Mouse (Mus musculus) left cerebral cortex, postnatal 14 days (tissue): ENCODE results near the gene Cmklr1. TPM values are rescaled to one million over a fixed set of nuclear protein-coding genes. Genes with fewer than 3 reads are reported as not detected.
A peak's percentile ranks its signal among the peaks of the same experiment; 100 is the strongest.
"Not testable (repeated sequence)": the region's sequence is repeated elsewhere in the genome, so short reads cannot be mapped to it uniquely, and the experiment has no call there.

Experiments
- DNase-seq, 2 experiments: peaks; one replicate each; pipeline ENCODE4 v3.0.0; 2021 to 2022; ENCODE audit warnings: low spot score in 2 of 2, mixed read lengths in 1 of 2
- intact Hi-C: fragments of 180-260 bp; cut with DNase I; formaldehyde crosslinking; loops from one replicate; pipeline ENCODE4 v1.15.1; 2025
- total RNA-seq, 2 experiments: library from RNA; stranded (reverse); gene quantifications; 2 replicates each; pipeline ENCODE4 v1.2.3; 2021

Cmklr1 gene
- total RNA-seq, 2 experiments from 2014 or later: 4.2 to 5.1 TPM

GRCm38 (mm10) chr5:113596780-113597353, 53.4 kb downstream of the Cmklr1 start:
- intact Hi-C loops: no loop called here

GRCm38 (mm10) chr5:113596252-113596651, 54.0 kb downstream of the Cmklr1 start:
- intact Hi-C loops: no loop called here

More at GRCm38 (mm10) chr5:113596780-113597353, 53.4 kb downstream of the Cmklr1 start:
- DNase-seq: no peak

DNA sequence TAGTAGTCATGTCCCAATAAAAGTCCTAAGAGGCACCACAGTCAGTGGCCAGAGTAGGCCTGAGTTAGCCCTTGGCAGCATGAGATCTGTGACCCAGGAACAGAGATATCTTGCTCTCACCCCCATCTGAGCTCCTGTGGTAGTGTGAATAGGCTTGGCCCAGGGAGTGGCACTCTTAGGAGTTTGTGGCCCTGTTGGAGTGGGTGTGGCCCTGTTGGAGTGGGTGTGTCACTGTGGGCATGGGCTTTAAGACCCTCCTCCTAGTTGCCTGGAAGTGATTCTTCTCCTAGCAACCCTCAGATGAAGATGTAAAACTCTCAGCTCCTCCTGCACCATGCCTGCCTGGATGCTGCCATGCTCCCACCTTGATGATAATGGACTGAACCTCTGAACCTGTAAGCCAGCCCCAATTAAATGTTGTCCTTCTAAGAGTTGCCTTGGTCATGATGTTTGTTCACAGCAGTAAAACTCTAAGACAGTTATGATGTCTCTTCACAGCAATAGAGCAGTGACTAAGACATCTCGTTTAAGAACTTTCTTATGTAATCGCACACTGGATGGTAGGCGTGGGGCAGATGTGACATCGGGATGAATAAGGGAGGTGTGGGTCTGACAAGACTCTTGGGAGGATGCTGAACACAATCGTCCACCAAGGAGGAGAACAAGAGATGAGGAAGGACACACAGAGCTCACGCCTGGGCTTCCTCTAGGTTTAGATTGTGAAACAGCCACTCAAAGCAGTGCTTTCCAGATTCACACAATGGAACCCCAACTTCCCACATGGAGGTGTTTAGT, 56.1 kb downstream of the Cmklr1 start:
- intact Hi-C loops: loop anchor here (5.0 kb wide), 1 partner anchor 222 kb away; no protein-coding TSS in a partner anchor

More at GRCm38 (mm10) chr5:113596252-113596651, 54.0 kb downstream of the Cmklr1 start:
- DNase-seq: no peak

GRCm38 (mm10) chr5:113591751-113592230, 58.4 kb downstream of the Cmklr1 start:
- intact Hi-C loops: loop anchor here (5.0 kb wide), 1 partner anchor 219 kb away; no protein-coding TSS in a partner anchor
- DNase-seq: peak; percentile 85 to 95

More for the DNA sequence above, 56.1 kb downstream of the Cmklr1 start:
- peak; percentile 56 to 68 for DNase-seq

DNA sequence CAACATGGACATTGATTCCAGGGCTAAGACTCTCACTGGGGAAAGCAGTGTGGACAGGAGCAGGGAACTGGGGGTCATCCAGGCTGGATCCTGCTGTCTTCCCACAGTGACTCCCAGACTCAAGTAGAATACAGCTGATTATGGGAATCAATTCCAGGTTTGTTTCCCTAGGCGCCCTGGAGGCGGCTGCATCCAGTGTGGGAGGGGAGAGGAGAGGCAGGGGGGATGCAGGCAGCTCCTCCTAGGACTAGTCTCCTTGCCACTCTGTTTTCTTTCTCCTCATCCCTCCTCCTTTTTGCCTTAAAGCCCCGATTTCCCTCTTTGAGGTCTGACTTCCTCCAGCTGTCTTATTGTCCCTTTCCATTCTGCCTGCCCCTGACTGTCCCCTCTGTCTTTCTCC, 59.1 kb downstream of the Cmklr1 start:
- intact Hi-C loops: loop anchor here (5.0 kb wide), 1 partner anchor 219 kb away; no protein-coding TSS in a partner anchor
- DNase-seq: no peak

- DNase-seq: no peak
- intact Hi-C loops: loop anchor here (5.0 kb wide), 1 partner anchor 218 kb away; no protein-coding TSS in a partner anchor
These were observed 60.1 kb downstream of the Cmklr1 start for GRCm38 (mm10) chr5:113590010-113590640.

GRCm38 (mm10) chr5:113586458-113586849, 63.8 kb downstream of the Cmklr1 start:
- not testable (repeated sequence) for DNase-seq
- intact Hi-C loops: loop anchor here (5.0 kb wide), 2 partner anchors 94 to 136 kb away; partner anchors contain the start of genes 1700069L16Rik and Wscd2

GRCm38 (mm10) chr5:113585619-113586457, 64.4 kb downstream of the Cmklr1 start:
- intact Hi-C loops: loop anchor here (5.0 kb wide), 2 partner anchors 94 to 136 kb away; partner anchors contain the start of genes 1700069L16Rik and Wscd2
- DNase-seq: not testable (repeated sequence)

DNA sequence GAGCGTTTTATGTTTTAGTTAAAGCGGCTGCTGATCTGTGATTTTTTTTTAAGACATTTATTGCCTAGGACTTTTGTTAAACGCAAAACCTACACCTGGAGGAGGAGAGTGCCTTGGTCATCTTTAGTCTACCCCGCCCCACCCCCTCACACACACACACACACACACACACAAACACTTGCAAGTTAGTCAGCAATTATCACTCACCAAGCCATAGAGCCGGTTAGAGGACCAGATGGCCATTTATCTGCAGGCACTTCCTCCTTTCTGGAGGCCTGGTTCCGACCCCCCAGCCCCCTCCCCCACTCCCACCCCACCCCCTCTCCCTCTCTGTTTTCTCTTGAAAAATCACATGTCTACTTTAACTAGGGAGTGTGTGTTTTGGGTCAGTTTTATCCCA, 65.8 kb downstream of the Cmklr1 start:
- DNase-seq: no peak
- intact Hi-C loops: no loop called here

GRCm38 (mm10) chr5:113583424-113584162, 66.6 kb downstream of the Cmklr1 start:
- intact Hi-C loops: no loop called here
- no peak for DNase-seq

GRCm38 (mm10) chr5:113580801-113581200, 69.4 kb downstream of the Cmklr1 start:
- intact Hi-C loops: no loop called here

GRCm38 (mm10) chr5:113580248-113580647, 70.0 kb downstream of the Cmklr1 start:
- peak in 1 of 2 experiments; percentile 64 for DNase-seq
- intact Hi-C loops: no loop called here

More at GRCm38 (mm10) chr5:113580801-113581200, 69.4 kb downstream of the Cmklr1 start:
- DNase-seq: no peak

DNA sequence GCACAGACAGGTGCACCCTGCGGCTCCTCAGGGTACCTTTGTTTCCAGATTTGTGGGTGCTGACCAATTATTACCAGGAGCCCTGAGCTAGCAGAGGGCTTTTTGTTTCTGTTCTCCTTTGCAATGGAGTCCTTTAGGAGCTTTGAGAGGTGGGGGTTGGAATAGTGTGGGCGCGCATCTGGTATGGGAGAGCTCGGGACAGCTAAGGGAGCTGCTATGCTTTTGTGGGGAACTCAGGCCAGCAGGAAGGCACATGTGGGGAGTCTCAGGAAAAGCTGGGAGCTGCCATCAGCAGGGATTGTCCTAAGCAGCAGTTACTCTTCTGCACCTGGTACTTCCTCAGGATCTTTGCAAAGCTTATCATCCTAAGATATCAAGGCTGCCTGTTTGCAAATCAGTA, 71.1 kb downstream of the Cmklr1 start:
- intact Hi-C loops: loop anchor here (5.0 kb wide), 1 partner anchor 202 kb away; no protein-coding TSS in a partner anchor
- no peak for DNase-seq

- DNase-seq: no peak
- intact Hi-C loops: loop anchor here (5.0 kb wide), 1 partner anchor 201 kb away; no protein-coding TSS in a partner anchor
These were observed 71.8 kb downstream of the Cmklr1 start for GRCm38 (mm10) chr5:113578428-113578827.

- intact Hi-C loops: loop anchor here (5.0 kb wide), 1 partner anchor 200 kb away; no protein-coding TSS in a partner anchor
- DNase-seq: no peak
These were observed 72.7 kb downstream of the Cmklr1 start for GRCm38 (mm10) chr5:113577555-113577954.

DNA sequence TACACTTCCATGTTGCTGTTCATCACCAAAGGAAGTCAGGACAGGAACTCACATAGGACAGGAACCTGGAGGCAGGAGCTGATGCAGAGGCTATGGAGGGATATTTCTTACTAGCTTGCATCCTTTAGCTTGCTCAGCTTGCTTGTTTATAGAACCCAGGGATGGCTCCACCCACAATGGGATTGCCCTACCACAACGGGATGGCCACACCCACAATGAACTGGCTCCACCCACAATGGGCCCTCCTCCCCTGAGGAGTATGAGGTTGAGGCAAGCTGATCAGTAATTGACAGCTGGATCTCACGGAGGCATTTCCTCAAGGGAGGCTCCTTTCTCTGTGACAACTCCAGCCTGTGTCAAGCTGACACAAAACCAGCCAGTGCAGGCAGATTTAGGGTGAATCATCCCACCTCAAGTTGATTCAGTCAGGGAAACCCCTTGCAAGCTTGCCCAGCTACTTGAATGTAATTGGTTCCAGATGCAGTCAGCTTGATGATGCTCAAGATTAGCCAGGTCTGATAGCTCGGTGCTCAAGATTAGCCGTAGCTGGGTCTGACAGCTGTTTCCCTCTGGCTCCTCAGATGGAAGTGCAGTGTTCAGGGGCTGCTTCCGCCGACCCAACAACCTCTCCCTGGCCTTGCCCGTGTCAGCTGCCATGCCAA, 80.0 kb downstream of the Cmklr1 start:
- intact Hi-C loops: no loop called here
- no peak for DNase-seq

- no peak for DNase-seq
- intact Hi-C loops: no loop called here
These were observed 84.4 kb downstream of the Cmklr1 start for GRCm38 (mm10) chr5:113565858-113566257.
